Comparison of ENCODE assay signal across 24 mouse cellular contexts in genomic region chr3:108231646-108232045, GRCm38 (mm10). TPM values are rescaled to one million over a fixed set of nuclear protein-coding genes. Genes with fewer than 3 reads are reported as not detected.
DNase-seq lines count a peak whose midpoint lies in the region; ATAC-seq and TF ChIP-seq lines count a peak whose summit lies in the region.
"Had no signal": no experiment of that assay in that cellular context is flagged by ENCODE, and none has a peak within 500 bp of the region (broad histone marks: within the 10 kb centered on the region; RNA-seq: fewer than 3 reads in every experiment).

No protein-coding gene starts in this region.

- H3K4me2 ChIP-seq in forebrain, embryonic 11.5 days (ENCODE audit: low read depth, low read length, severe bottlenecking) = no peak overlapping the region
- no peak overlapping the region for H3K4me2 ChIP-seq in forebrain, embryonic 12.5 days
- H3K4me2 ChIP-seq: forebrain, embryonic 15.5 days; hindbrain, embryonic 14.5 days had no signal

- no peak for ATAC-seq in forebrain, embryonic 11.5 days (replicated peaks; ENCODE audit: low FRiP score)
- ATAC-seq in forebrain, embryonic 12.5 days (ENCODE audit: low FRiP score) = no peak
- ATAC-seq: activated CD4-positive, CD25-positive, alpha-beta regulatory T cell, adult 4 months; forebrain, embryonic 15.5 days; hindbrain, postnatal 0 days; inflammation-experienced regulatory T-cells, adult 6 months had no signal

- TF ChIP-seq CTCF in kidney, adult 2 months (conservative IDR thresholded peaks at IDR 0.05; ENCODE audit: insufficient read depth, insufficient read length, low read depth, low read length) = no peak

- 88% methylated on average over 4 of the region's 4 CpGs for WGBS in forebrain, embryonic 11.5 days
- WGBS in forebrain, embryonic 12.5 days = 87% methylated on average over 4 of the region's 4 CpGs
- 38% methylated on average over 4 of the region's 4 CpGs for WGBS in kidney, adult 2 months

- no peak for TF ChIP-seq POLR2A in kidney, adult 2 months (IDR thresholded peaks at IDR 0.05; ENCODE audit: low read depth, low read length)

- no peaks in the 10 kb centered on the region for H3K36me3 ChIP-seq in forebrain, embryonic 11.5 days (ENCODE audit: control insufficient read depth, insufficient read depth, low read length)
- H3K36me3 ChIP-seq in forebrain, embryonic 12.5 days (replicated peaks) = no peaks in the 10 kb centered on the region
- no peaks in the 10 kb centered on the region for H3K36me3 ChIP-seq in kidney, adult 2 months (ENCODE audit: control insufficient read depth, insufficient read depth, low read length)
- H3K36me3 ChIP-seq: forebrain, embryonic 10.5 days; forebrain, embryonic 15.5 days; heart, embryonic 10.5 days; heart, embryonic 13.5 days had no signal

- H3K27me3 ChIP-seq in forebrain, embryonic 11.5 days (ENCODE audit: control insufficient read depth, insufficient read depth, low read length) = peaks cover 13% of the 10 kb centered on the region
- H3K27me3 ChIP-seq in forebrain, embryonic 12.5 days = peaks cover 12% of the 10 kb centered on the region
- H3K27me3 ChIP-seq in kidney, adult 2 months (replicated peaks; ENCODE audit: control insufficient read depth, insufficient read depth, low read length) = no peaks in the 10 kb centered on the region

- no peaks in the 10 kb centered on the region for H3K9me3 ChIP-seq in forebrain, embryonic 11.5 days (ENCODE audit: control insufficient read depth, low read length)
- H3K9me3 ChIP-seq in forebrain, embryonic 12.5 days = no peaks in the 10 kb centered on the region
- H3K9me3 ChIP-seq: forebrain, embryonic 10.5 days; forebrain, embryonic 15.5 days; heart, embryonic 10.5 days; heart, embryonic 13.5 days had no signal

- H3K4me1 ChIP-seq in forebrain, embryonic 11.5 days (replicated peaks; ENCODE audit: control insufficient read depth, insufficient read depth, low read length) = no peaks in the 10 kb centered on the region
- H3K4me1 ChIP-seq in forebrain, embryonic 12.5 days = peaks cover 11% of the 10 kb centered on the region
- H3K4me1 ChIP-seq in kidney, adult 2 months (ENCODE audit: control insufficient read depth, insufficient read depth, low read length) = peaks cover 4% of the 10 kb centered on the region; the same call in 1 of the 2 replicates

- H3K9ac ChIP-seq in forebrain, embryonic 11.5 days (ENCODE audit: low read length) = no peak overlapping the region
- H3K9ac ChIP-seq in forebrain, embryonic 12.5 days = no peak overlapping the region
- H3K9ac ChIP-seq: forebrain, embryonic 15.5 days; hindbrain, embryonic 14.5 days had no signal

- H3K4me3 ChIP-seq in forebrain, embryonic 11.5 days (ENCODE audit: low read depth, low read length) = no peak overlapping the region
- H3K4me3 ChIP-seq in forebrain, embryonic 12.5 days (replicated peaks) = no peak overlapping the region
- no peak overlapping the region for H3K4me3 ChIP-seq in kidney, adult 2 months (ENCODE audit: insufficient read depth, low read depth, low read length)
- H3K4me3 ChIP-seq: forebrain, embryonic 10.5 days; forebrain, embryonic 15.5 days; heart, adult 2 months; heart, embryonic 10.5 days; heart, embryonic 13.5 days had no signal

- no peak overlapping the region for H3K27ac ChIP-seq in forebrain, embryonic 11.5 days (ENCODE audit: low read depth, low read length)
- no peak overlapping the region for H3K27ac ChIP-seq in forebrain, embryonic 12.5 days
- peak overlapping the region; percentile 59; the same call in 1 of the 2 replicates for H3K27ac ChIP-seq in kidney, adult 2 months (ENCODE audit: insufficient read depth, low read depth, low read length)
- H3K27ac ChIP-seq: forebrain, embryonic 10.5 days; forebrain, embryonic 15.5 days; heart, adult 2 months; heart, embryonic 10.5 days; heart, embryonic 13.5 days; hindbrain, embryonic 14.5 days; hindbrain, postnatal 0 days had no signal

- peak; percentile 6 for DNase-seq in forebrain, embryonic 11.5 days (ENCODE audit: low spot score)
- DNase-seq in kidney, adult 2 months = peak; percentile 67
- no peak for DNase-seq in kidney, postnatal 4 days
- DNase-seq in kidney, postnatal 36 days = peak; percentile 28 to 54
- no peak for DNase-seq in kidney, adult 18-20 months
- DNase-seq: adrenal gland, adult 8-10 months; adrenal gland, postnatal 25 days; cerebellum, adult 18-20 months; cerebellum, adult 9-10 months; cerebellum, postnatal 14 days; gastrocnemius, postnatal 10 days; gastrocnemius, postnatal 36 days; heart, adult 2 months; heart, postnatal 14 days; heart, postnatal 4 days had no signal

RNA-seq across cellular contexts. Expression of gene Sypl2, which starts 5.2 kb away (rescaled TPM):
- 2.3 and 3.5 TPM in 2 replicates for polyA plus RNA-seq in forebrain, embryonic 11.5 days (2014; fragmentation: Nextera tagmentation; extraction: Ambion mirVana)
- polyA plus RNA-seq in forebrain, embryonic 12.5 days (2016; fragmentation: Nextera tagmentation; extraction: Ambion mirVana) = 2.6 and 2.8 TPM in 2 replicates
- polyA plus RNA-seq in kidney, adult 2 months (2012; rRNA removed) = 37.7 and 38.7 TPM in 2 replicates
- polyA plus RNA-seq: activated CD4-positive, CD25-positive, alpha-beta regulatory T cell, adult 4 months; inflammation-experienced regulatory T-cells, adult 6 months had no signal

RNA-seq across cellular contexts. Expression of gene Atxn7l2, which starts 20.9 kb away (rescaled TPM):
- 22.3 and 24.3 TPM in 2 replicates for polyA plus RNA-seq in forebrain, embryonic 11.5 days (2014; fragmentation: Nextera tagmentation; extraction: Ambion mirVana)
- 24.0 and 28.1 TPM in 2 replicates for polyA plus RNA-seq in forebrain, embryonic 12.5 days (2016; fragmentation: Nextera tagmentation; extraction: Ambion mirVana)
- polyA plus RNA-seq in kidney, adult 2 months (2012; rRNA removed) = 23.1 and 29.3 TPM in 2 replicates

RNA-seq across cellular contexts. Expression of gene Psma5, which starts 25.1 kb away (rescaled TPM):
- polyA plus RNA-seq in forebrain, embryonic 11.5 days (2014; fragmentation: Nextera tagmentation; extraction: Ambion mirVana) = 277 and 297 TPM in 2 replicates
- 229 and 241 TPM in 2 replicates for polyA plus RNA-seq in forebrain, embryonic 12.5 days (2016; fragmentation: Nextera tagmentation; extraction: Ambion mirVana)
- 43.2 and 55.0 TPM in 2 replicates for polyA plus RNA-seq in kidney, adult 2 months (2012; rRNA removed)

RNA-seq across cellular contexts. Expression of gene Cyb561d1, which starts 30.6 kb away (rescaled TPM):
- 3.1 and 3.2 TPM in 2 replicates for polyA plus RNA-seq in forebrain, embryonic 11.5 days (2014; fragmentation: Nextera tagmentation; extraction: Ambion mirVana)
- 4.3 and 5.6 TPM in 2 replicates for polyA plus RNA-seq in forebrain, embryonic 12.5 days (2016; fragmentation: Nextera tagmentation; extraction: Ambion mirVana)
- 7.0 and 7.1 TPM in 2 replicates for polyA plus RNA-seq in kidney, adult 2 months (2012; rRNA removed)

RNA-seq across cellular contexts. Expression of gene Amigo1, which starts 45.5 kb away (rescaled TPM):
- 4.2 and 5.2 TPM in 2 replicates for polyA plus RNA-seq in forebrain, embryonic 11.5 days (2014; fragmentation: Nextera tagmentation; extraction: Ambion mirVana)
- 7.5 and 8.9 TPM in 2 replicates for polyA plus RNA-seq in forebrain, embryonic 12.5 days (2016; fragmentation: Nextera tagmentation; extraction: Ambion mirVana)
- polyA plus RNA-seq in kidney, adult 2 months (2012; rRNA removed) = 18.4 and 25.7 TPM in 2 replicates

Comparison
In these comparisons a context has a peak if more than half of its experiments do, and no peak if none do; other contexts are left out.
1. DNase-seq: peak in forebrain, embryonic 11.5 days (single experiment), kidney, adult 2 months (single experiment) and kidney, postnatal 36 days (2 of 2); none in kidney, postnatal 4 days (0 of 2) and kidney, adult 18-20 months (single experiment).